Mouse (Mus musculus): Measurements from ENCODE around the gene Fggy. TPM values are rescaled to one million over a fixed set of nuclear protein-coding genes. Genes with fewer than 3 reads are reported as not detected.

Fggy gene
- polyA plus RNA-seq, 1 experiment from 2014 or later, result 7.5 TPM

GRCm38 (mm10) chr4:95668543-95668942 lies 111.2 kb downstream of the Fggy start:
- Histone ChIP-seq H3K4me2 (no peak overlapping the region), H3K4me1 (replicated peaks) (no peaks in the 10 kb centered on the region), H3K9me3 (no peaks in the 10 kb centered on the region), H3K27ac (replicated peaks) (no peak overlapping the region), H3K4me3 (no peak overlapping the region), H3K36me3 (no peaks in the 10 kb centered on the region), H3K27me3 (no peaks in the 10 kb centered on the region), H3K9ac (no peak overlapping the region)
- no peak for ATAC-seq (ENCODE audit: low FRiP score, low read depth)
- 82% methylated on average over 3 of the region's 3 CpGs for WGBS

DNA sequence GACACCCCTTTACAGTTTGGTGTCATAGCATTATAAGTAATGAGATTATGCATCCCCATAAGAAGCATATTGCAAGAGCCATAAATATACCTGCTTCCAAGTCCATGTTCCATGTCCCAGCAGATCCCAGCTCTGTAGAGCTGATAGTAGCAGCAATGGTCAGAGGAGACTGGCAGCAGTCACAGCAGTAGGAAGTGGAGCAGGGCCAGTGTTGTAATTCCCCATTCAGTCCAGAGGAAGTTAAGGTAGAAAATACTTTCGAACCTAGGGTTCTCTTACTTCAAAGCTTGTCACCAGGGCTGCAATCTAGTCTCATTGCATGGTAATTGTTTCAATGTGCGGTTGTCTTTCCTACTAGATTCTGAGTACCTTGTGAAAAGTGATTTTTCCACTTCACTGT lies 112.0 kb downstream of the Fggy start:
- no peak for ATAC-seq (ENCODE audit: low FRiP score, low read depth)
- Histone ChIP-seq H3K27me3 (no peaks in the 10 kb centered on the region), H3K27ac (replicated peaks) (no peak overlapping the region), H3K9me3 (no peaks in the 10 kb centered on the region), H3K4me1 (replicated peaks) (no peaks in the 10 kb centered on the region), H3K4me2 (no peak overlapping the region), H3K4me3 (no peak overlapping the region), H3K9ac (no peak overlapping the region), H3K36me3 (no peaks in the 10 kb centered on the region)
- WGBS, result 57% methylated on average over 2 of the region's 2 CpGs

DNA sequence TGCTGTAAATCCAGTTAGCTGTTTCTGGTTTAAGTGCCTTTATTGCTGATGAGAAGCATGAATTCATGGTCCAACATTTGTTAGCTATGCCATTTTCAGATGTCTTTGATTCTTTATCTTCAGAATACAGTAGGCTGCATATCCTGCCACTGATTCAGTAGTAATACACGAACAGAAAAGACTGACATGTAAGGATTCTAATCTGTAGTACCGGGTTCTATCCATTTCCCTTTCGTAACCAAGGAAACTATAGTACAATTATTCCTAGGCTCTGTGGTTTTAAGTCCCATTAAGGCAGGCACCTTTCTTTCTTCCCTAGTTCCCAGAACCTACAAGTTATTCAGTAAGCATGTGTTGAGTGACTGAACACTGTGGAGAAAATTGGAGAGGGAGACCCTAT lies 113.3 kb downstream of the Fggy start:
- ATAC-seq (ENCODE audit: low FRiP score, low read depth), result no peak
- H3K4me3 ChIP-seq, result no peak overlapping the region
- no peaks in the 10 kb centered on the region for H3K36me3 ChIP-seq
- no peaks in the 10 kb centered on the region for H3K9me3 ChIP-seq
- H3K9ac ChIP-seq, result no peak overlapping the region
- no peak overlapping the region for H3K4me2 ChIP-seq
- WGBS, result 76% methylated on average over 3 of the region's 3 CpGs
- no peak overlapping the region for H3K27ac ChIP-seq (replicated peaks)
- H3K4me1 ChIP-seq (replicated peaks), result no peaks in the 10 kb centered on the region
- no peaks in the 10 kb centered on the region for H3K27me3 ChIP-seq

GRCm38 (mm10) chr4:95672039-95672438 lies 114.7 kb downstream of the Fggy start:
- Histone ChIP-seq H3K4me3 (no peak overlapping the region), H3K9me3 (no peaks in the 10 kb centered on the region), H3K27ac (replicated peaks) (no peak overlapping the region), H3K9ac (no peak overlapping the region), H3K27me3 (no peaks in the 10 kb centered on the region), H3K36me3 (no peaks in the 10 kb centered on the region), H3K4me1 (replicated peaks) (no peaks in the 10 kb centered on the region), H3K4me2 (no peak overlapping the region)
- 97% methylated on average over 1 of the region's 1 CpGs for WGBS
- ATAC-seq (ENCODE audit: low FRiP score, low read depth), result no peak

- no peak for ATAC-seq (ENCODE audit: low FRiP score, low read depth)
- Histone ChIP-seq H3K4me1 (replicated peaks) (no peaks in the 10 kb centered on the region), H3K4me2 (no peak overlapping the region), H3K9me3 (no peaks in the 10 kb centered on the region), H3K36me3 (no peaks in the 10 kb centered on the region), H3K27me3 (no peaks in the 10 kb centered on the region), H3K9ac (no peak overlapping the region), H3K4me3 (no peak overlapping the region), H3K27ac (replicated peaks) (no peak overlapping the region)
- 43% methylated on average over 2 of the region's 2 CpGs for WGBS
Measured at GRCm38 (mm10) chr4:95676390-95676789, 119.1 kb downstream of the Fggy start.

DNA sequence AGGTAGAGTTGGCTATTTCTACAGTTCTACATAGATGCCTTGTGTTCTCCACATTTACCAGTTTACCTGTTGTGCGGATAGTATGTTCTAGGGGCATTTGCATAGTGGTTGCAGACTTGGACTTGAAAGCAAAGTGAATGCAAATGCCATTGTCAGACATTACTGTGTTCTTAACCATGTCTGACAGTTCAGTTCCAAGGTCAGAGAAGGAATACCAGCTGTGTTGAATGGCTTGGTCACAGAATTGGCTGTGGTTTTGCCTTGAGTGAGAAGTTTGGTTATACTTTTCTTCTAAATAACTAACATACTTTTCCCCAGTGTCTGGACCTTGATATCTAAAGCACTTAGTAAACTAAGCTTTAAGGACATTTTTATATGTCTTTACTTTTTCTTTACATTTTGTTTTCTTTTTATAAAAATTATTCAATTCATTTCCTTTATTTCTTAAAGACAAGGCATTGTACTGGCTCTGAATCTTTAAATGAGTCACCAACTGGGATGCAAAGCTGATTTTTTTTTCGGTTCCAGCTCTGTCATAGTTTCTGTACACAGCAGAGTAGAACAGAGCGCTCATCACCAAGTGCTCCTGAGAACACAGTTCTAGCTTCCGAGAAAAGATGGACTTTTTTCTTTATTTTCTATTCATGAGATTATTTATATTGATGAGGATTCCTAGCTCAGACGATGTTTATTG lies 123.6 kb downstream of the Fggy start:
- H3K4me3 ChIP-seq, result no peak overlapping the region
- no peaks in the 10 kb centered on the region for H3K27me3 ChIP-seq
- no peak overlapping the region for H3K4me2 ChIP-seq
- no peak for ATAC-seq (ENCODE audit: low FRiP score, low read depth)
- 85% methylated on average over 5 of the region's 5 CpGs for WGBS
- no peak overlapping the region for H3K27ac ChIP-seq (replicated peaks)
- no peaks in the 10 kb centered on the region for H3K36me3 ChIP-seq
- H3K4me1 ChIP-seq (replicated peaks), result peaks cover 10% of the 10 kb centered on the region
- no peaks in the 10 kb centered on the region for H3K9me3 ChIP-seq
- H3K9ac ChIP-seq, result no peak overlapping the region

GRCm38 (mm10) chr4:95684522-95685080 lies 127.3 kb downstream of the Fggy start:
- Histone ChIP-seq H3K27me3 (no peaks in the 10 kb centered on the region), H3K36me3 (no peaks in the 10 kb centered on the region), H3K4me3 (no peak overlapping the region), H3K27ac (replicated peaks) (peak overlapping the region; percentile 67), H3K4me1 (replicated peaks) (peaks cover 10% of the 10 kb centered on the region), H3K9me3 (no peaks in the 10 kb centered on the region), H3K4me2 (no peak overlapping the region), H3K9ac (0 out of 2 replicates have a peak overlapping the region, but pooled peaks have one; percentile 16)
- 16% methylated on average over 4 of the region's 4 CpGs for WGBS
- ATAC-seq (ENCODE audit: low FRiP score, low read depth), result peak; percentile 84

DNA sequence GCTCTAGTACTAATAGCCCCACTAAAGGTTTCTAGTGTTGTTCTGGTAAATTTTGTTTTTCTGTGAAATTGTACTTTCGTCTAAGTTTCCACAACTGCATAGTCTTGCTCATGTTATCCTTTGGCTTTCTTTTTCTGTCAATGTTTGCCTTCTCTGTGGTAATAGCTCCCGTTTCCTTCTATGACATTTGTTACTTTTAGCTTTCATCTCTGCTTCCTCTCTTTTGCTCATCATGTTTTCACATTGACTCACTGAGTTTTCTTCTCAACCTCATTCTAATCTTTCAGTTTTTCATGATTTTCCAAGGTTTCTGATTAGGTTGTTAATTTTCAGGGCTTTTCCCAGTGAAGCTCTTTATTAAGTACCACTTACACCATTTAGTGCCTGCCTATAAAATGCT lies 129.5 kb downstream of the Fggy start:
- 91% methylated on average over 2 of the region's 2 CpGs for WGBS
- no peaks in the 10 kb centered on the region for H3K27me3 ChIP-seq
- no peaks in the 10 kb centered on the region for H3K36me3 ChIP-seq
- no peak overlapping the region for H3K27ac ChIP-seq (replicated peaks)
- H3K9me3 ChIP-seq, result no peaks in the 10 kb centered on the region
- no peak for ATAC-seq (ENCODE audit: low FRiP score, low read depth)
- H3K4me2 ChIP-seq, result no peak overlapping the region
- H3K4me1 ChIP-seq (replicated peaks), result peaks cover 10% of the 10 kb centered on the region
- H3K9ac ChIP-seq, result no peak overlapping the region
- no peak overlapping the region for H3K4me3 ChIP-seq

DNA sequence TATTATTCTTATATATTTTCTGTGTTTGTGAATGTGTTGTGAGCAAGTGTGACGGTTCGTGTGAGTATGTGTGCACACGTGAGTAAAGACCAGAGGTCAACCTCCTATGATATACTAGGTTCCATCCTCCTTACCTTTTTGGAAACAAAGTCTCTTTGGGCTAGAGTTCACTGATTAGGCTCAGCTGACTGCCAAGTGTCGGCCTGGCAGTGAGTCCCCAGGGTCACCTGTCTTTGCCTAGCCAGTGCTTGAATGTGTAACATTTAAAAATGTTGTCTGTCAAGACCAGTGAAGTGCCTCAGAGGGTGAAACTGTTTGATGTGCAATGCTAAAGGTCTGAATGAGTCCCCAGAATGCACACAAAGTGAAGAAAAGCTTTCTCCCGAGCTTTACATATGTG lies 130.0 kb downstream of the Fggy start:
- H3K9ac ChIP-seq, result no peak overlapping the region
- H3K4me2 ChIP-seq, result no peak overlapping the region
- ATAC-seq (ENCODE audit: low FRiP score, low read depth), result no peak
- H3K4me3 ChIP-seq, result no peak overlapping the region
- H3K27me3 ChIP-seq, result no peaks in the 10 kb centered on the region
- H3K9me3 ChIP-seq, result no peaks in the 10 kb centered on the region
- H3K27ac ChIP-seq (replicated peaks), result no peak overlapping the region
- H3K36me3 ChIP-seq, result no peaks in the 10 kb centered on the region
- WGBS, result 89% methylated on average over 5 of the region's 5 CpGs
- peaks cover 10% of the 10 kb centered on the region for H3K4me1 ChIP-seq (replicated peaks)

- no peak overlapping the region for H3K4me2 ChIP-seq
- no peak for ATAC-seq (ENCODE audit: low FRiP score, low read depth)
- no peak overlapping the region for H3K4me3 ChIP-seq
- H3K36me3 ChIP-seq, result no peaks in the 10 kb centered on the region
- H3K4me1 ChIP-seq (replicated peaks), result peaks cover 10% of the 10 kb centered on the region
- no peak overlapping the region for H3K9ac ChIP-seq
- 90% methylated on average over 4 of the region's 4 CpGs for WGBS
- no peaks in the 10 kb centered on the region for H3K9me3 ChIP-seq
- no peaks in the 10 kb centered on the region for H3K27me3 ChIP-seq
- H3K27ac ChIP-seq (replicated peaks), result no peak overlapping the region
Measured at GRCm38 (mm10) chr4:95688159-95688558, 130.9 kb downstream of the Fggy start.

DNA sequence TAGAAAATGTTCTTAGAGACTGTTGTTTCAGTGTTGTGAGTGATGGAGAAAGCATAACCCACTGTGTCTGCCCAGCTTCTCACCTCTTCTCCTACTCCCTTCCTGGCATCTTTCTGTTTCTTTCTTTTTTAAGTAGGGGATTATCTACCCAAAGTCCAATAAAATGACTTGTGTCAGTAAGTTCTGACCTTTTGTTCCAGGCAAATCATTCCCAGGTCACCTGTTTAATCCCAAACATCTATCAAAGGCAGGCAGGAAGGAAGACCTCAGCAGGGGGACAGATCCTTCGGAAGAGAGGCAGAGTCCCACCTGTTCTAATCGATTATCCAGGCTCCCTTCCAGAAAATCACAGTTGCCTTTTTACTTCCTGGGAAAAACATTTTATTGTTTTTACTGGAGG lies 143.1 kb downstream of the Fggy start:
- Histone ChIP-seq H3K4me3 (no peak overlapping the region), H3K27ac (replicated peaks) (no peak overlapping the region), H3K9ac (no peak overlapping the region), H3K4me2 (no peak overlapping the region), H3K36me3 (no peaks in the 10 kb centered on the region), H3K9me3 (no peaks in the 10 kb centered on the region), H3K27me3 (no peaks in the 10 kb centered on the region), H3K4me1 (replicated peaks) (no peaks in the 10 kb centered on the region)
- 66% methylated on average over 2 of the region's 2 CpGs for WGBS
- no peak for ATAC-seq (ENCODE audit: low FRiP score, low read depth)

DNA sequence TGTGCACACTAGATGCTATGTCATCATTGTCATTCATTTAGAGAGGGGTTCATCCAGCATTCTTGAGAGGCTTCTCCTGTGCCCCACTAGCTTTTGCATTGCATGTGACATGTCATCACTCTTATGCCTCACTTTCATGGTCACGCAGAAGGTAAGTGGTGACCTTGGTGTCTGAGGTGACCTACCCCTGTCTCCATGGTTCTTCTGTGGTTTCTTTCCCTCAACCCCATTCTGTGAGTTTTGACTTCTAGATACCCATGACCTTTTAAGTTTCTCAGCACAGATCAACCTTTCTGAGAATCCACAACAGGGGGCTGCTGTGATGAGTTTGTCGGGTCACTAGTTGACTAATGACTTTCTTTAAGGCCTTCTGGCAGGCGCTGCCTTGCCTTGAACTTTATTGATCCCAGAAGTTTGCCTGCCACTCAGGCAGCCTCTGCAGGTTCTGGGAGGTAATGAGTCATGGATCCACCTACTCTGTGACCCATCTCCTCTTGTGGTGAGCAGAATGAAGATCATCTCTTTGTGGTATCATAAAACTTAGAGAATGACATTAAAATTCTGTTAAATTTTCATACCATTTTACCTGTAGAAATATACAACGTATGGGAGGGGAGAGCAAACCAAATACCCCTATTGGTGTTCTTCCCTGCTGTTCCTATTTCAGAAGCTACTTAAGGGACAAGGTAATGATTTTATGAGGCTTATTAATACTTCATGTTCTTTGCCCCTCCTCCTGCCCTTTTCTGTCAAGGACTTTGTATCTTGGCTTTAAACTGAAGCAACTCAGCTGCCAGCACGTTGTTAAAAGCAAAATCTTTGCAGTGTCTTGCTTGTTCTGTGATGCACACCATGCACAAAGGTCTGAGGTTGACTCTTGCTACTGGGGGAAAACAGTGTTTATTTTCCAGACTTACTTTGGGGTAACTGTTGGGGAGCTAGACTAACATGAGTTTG lies 150.9 kb downstream of the Fggy start:
- H3K4me3 ChIP-seq, result no peak overlapping the region
- no peak overlapping the region for H3K9ac ChIP-seq
- H3K4me2 ChIP-seq, result no peak overlapping the region
- H3K27me3 ChIP-seq, result no peaks in the 10 kb centered on the region
- H3K4me1 ChIP-seq (replicated peaks), result no peaks in the 10 kb centered on the region
- ATAC-seq (ENCODE audit: low FRiP score, low read depth), result no peak
- no peak overlapping the region for H3K27ac ChIP-seq (replicated peaks)
- H3K36me3 ChIP-seq, result no peaks in the 10 kb centered on the region
- H3K9me3 ChIP-seq, result no peaks in the 10 kb centered on the region
- 81% methylated on average over 5 of the region's 5 CpGs for WGBS
